Mouse (Mus musculus) heart, embryonic 15.5 days (tissue): ENCODE results near the gene Slc1a3. TPM values are rescaled to one million over a fixed set of nuclear protein-coding genes. Genes with fewer than 3 reads are reported as not detected.

Experiments used
- ATAC-seq: fragments of 200-750 bp; cut with Nextera tagmentation; replicated peaks from 2 replicates; pipeline ENCODE4 v1.8.0; 2017; ENCODE audit warnings: low read depth, moderate TSS enrichment; ENCODE audit not compliant: insufficient number of reproducible peaks, insufficient read depth, low FRiP score
- H3K27ac ChIP-seq: fragments of 300-500 bp; sonication (generic); 2 replicates; pipeline ENCODE4 v1.5.1; 2015; ENCODE audit warnings: mild to moderate bottlenecking, inconsistent platforms
- H3K27me3 ChIP-seq: fragments of 300-500 bp; sonication (generic); 2 replicates; pipeline ENCODE4 v1.6.1; 2015; ENCODE audit warnings: inconsistent platforms
- H3K36me3 ChIP-seq: fragments of 300-500 bp; sonication (generic); 2 replicates; pipeline ENCODE4 v1.6.1; 2015; ENCODE audit warnings: mild to moderate bottlenecking, inconsistent platforms
- H3K4me1 ChIP-seq: fragments of 300-500 bp; sonication (generic); replicated peaks from 2 replicates; pipeline ENCODE4 v1.6.1; 2015; ENCODE audit warnings: inconsistent platforms
- H3K4me2 ChIP-seq: fragments of 300-500 bp; sonication (generic); 2 replicates; pipeline ENCODE4 v1.6.1; 2015; ENCODE audit warnings: inconsistent platforms, mild to moderate bottlenecking, moderate library complexity
- H3K4me3 ChIP-seq: fragments of 300-500 bp; sonication (generic); 2 replicates; pipeline ENCODE4 v1.5.1; 2015; ENCODE audit warnings: mild to moderate bottlenecking, inconsistent platforms
- H3K9ac ChIP-seq: fragments of 300-500 bp; sonication (generic); 2 replicates; pipeline ENCODE4 v1.6.1; 2015; ENCODE audit warnings: mild to moderate bottlenecking, inconsistent platforms
- H3K9me3 ChIP-seq: fragments of 300-500 bp; sonication (generic); replicated peaks from 2 replicates; pipeline ENCODE4 v1.6.1; 2016; ENCODE audit warnings: inconsistent platforms
- WGBS: fragments of 180-500 bp; shearing (Covaris S2); methylation state at CpG from one replicate; pipeline ENCODE4 v1.1.7; 2015; ENCODE audit warnings: mixed read lengths; 5-methylcytosine and 5-hydroxymethylcytosine counted together
- polyA plus RNA-seq: library from polyadenylated mRNA; unstranded; fragments of >200 nt; fragmentation: Nextera tagmentation; extraction: Ambion mirVana; gene quantifications from 2 replicates; pipeline ENCODE4 v1.2.1, GENCODE M21; 2015

Slc1a3 gene
- polyA plus RNA-seq, 1 experiment from 2014 or later = 9.8 TPM

- no peak overlapping the region for H3K9ac ChIP-seq
- no peak overlapping the region for H3K4me2 ChIP-seq
- ATAC-seq = no peak
- H3K4me3 ChIP-seq = no peak overlapping the region
- H3K36me3 ChIP-seq = no peaks in the 10 kb centered on the region
- H3K27me3 ChIP-seq = no peaks in the 10 kb centered on the region
- no peaks in the 10 kb centered on the region for H3K4me1 ChIP-seq
- H3K27ac ChIP-seq = no peak overlapping the region
- no peaks in the 10 kb centered on the region for H3K9me3 ChIP-seq
- 80% methylated on average over 6 of the region's 6 CpGs for WGBS
Observed at GRCm38 (mm10) chr15:8602362-8602761, 108.2 kb downstream of the Slc1a3 start.

DNA sequence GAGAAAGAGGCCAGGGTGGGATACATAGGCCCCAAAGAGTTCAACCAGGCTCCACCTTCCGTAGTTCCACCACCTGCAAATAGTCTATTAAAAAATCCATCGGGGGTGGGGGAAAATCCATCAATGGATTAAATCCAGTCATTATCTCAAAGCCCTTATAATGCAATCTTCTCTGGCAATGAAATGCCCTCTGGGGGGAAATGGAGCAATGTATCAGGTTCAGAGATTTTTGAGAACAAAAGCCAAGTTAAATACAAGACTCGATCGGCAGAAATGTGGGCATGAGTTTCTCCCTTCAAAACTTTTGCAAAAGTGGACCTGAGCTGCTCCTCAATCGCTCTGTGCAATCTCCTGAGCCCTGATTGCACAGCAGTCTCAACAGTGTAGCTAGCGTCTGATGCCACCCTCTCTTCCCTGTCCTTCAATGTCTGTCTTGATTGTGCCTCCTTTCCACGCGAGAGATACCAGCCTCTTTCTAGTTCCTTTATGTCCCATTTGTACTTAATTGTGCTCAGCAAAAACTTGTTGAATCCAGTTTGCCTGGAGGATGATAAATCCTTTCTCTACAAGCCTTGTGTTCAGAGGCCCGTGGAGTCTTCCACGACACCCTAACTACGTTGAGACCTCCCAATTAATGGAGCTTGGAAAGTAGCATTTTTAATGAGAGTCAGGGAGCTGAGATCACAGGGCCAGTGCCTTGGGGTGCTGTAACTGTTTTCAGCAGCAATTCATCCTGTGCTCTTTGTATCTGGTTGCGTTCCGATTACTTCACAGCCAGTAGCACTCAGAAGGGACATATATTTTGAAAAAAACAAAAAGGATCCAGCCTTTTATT, 109.0 kb downstream of the Slc1a3 start:
- ATAC-seq = no peak
- Histone ChIP-seq H3K9ac (no peak overlapping the region), H3K27me3 (no peaks in the 10 kb centered on the region), H3K36me3 (no peaks in the 10 kb centered on the region), H3K9me3 (no peaks in the 10 kb centered on the region), H3K27ac (no peak overlapping the region), H3K4me1 (no peaks in the 10 kb centered on the region), H3K4me3 (no peak overlapping the region), H3K4me2 (no peak overlapping the region)
- WGBS = 84% methylated on average over 13 of the region's 13 CpGs

- no peaks in the 10 kb centered on the region for H3K9me3 ChIP-seq
- no peak overlapping the region for H3K4me2 ChIP-seq
- no peaks in the 10 kb centered on the region for H3K36me3 ChIP-seq
- H3K27me3 ChIP-seq = no peaks in the 10 kb centered on the region
- ATAC-seq = no peak
- no peak overlapping the region for H3K4me3 ChIP-seq
- H3K9ac ChIP-seq = no peak overlapping the region
- no peaks in the 10 kb centered on the region for H3K4me1 ChIP-seq
- H3K27ac ChIP-seq = no peak overlapping the region
- WGBS = 85% methylated on average over 8 of the region's 8 CpGs
Observed at GRCm38 (mm10) chr15:8596375-8596900, 114.1 kb downstream of the Slc1a3 start.

GRCm38 (mm10) chr15:8595226-8595625, 115.3 kb downstream of the Slc1a3 start:
- WGBS = 61% methylated on average over 12 of the region's 12 CpGs
- Histone ChIP-seq H3K36me3 (no peaks in the 10 kb centered on the region), H3K4me2 (no peak overlapping the region), H3K27me3 (no peaks in the 10 kb centered on the region), H3K9me3 (no peaks in the 10 kb centered on the region), H3K4me1 (no peaks in the 10 kb centered on the region), H3K27ac (no peak overlapping the region), H3K4me3 (no peak overlapping the region), H3K9ac (no peak overlapping the region)
- ATAC-seq = no peak

DNA sequence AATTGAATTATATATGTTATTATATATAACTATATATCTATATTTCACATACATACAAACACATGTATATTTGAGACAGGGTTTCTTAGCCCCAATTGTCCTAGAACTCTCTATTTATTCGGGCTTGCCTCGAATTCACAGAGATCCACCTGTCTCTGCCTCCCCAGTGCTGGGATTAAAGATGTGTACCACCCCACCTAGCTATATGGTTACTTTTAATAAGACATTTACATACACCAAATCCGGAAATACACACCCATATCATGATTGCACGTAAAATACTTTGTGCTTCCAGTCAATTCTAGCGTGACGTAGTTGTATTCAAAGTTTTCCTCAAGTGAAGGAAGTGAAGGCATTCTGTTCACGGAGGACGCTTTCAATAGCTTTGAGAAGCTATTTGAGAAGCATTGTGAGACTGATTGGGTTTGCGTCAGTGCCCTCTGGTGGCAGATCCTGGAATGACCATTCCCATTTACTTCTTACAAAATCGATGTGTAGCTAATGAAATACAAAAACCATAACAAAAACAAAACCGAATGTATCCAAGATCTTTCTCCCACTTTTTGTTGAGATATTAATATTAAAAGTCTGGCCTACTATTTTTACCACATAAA, 121.0 kb downstream of the Slc1a3 start:
- Histone ChIP-seq H3K4me2 (peak overlapping the region; percentile 48), H3K27me3 (no peaks in the 10 kb centered on the region), H3K4me1 (no peaks in the 10 kb centered on the region), H3K9ac (no peak overlapping the region), H3K36me3 (no peaks in the 10 kb centered on the region), H3K27ac (no peak overlapping the region), H3K9me3 (no peaks in the 10 kb centered on the region), H3K4me3 (0 out of 2 replicates have a peak overlapping the region, but pooled peaks have one; percentile 17)
- 21% methylated on average over 11 of the region's 11 CpGs for WGBS
- no peak for ATAC-seq

DNA sequence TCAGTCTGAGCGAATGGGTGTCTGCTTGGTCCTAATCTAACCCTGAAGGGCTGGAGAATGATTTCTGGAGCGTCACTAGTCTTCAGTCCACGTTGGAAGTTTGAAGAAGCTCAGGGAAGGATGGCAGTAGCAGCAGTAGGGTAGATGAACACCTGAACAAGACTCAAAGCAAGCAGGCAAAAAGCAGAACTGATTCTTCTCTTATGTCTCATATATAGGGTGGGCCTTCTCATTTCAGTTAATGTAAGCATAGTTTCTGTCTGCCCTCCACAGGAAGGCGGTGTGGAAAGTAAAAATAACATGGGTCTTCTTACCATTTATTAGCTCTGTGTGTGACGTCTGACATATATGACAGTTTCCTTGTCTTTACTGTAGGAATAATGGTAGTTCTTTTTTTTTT, 122.5 kb downstream of the Slc1a3 start:
- no peak overlapping the region for H3K9ac ChIP-seq
- H3K36me3 ChIP-seq = no peaks in the 10 kb centered on the region
- no peak overlapping the region for H3K4me3 ChIP-seq
- no peaks in the 10 kb centered on the region for H3K27me3 ChIP-seq
- no peak overlapping the region for H3K4me2 ChIP-seq
- no peaks in the 10 kb centered on the region for H3K4me1 ChIP-seq
- ATAC-seq = no peak
- 85% methylated on average over 5 of the region's 5 CpGs for WGBS
- no peaks in the 10 kb centered on the region for H3K9me3 ChIP-seq
- H3K27ac ChIP-seq = no peak overlapping the region

DNA sequence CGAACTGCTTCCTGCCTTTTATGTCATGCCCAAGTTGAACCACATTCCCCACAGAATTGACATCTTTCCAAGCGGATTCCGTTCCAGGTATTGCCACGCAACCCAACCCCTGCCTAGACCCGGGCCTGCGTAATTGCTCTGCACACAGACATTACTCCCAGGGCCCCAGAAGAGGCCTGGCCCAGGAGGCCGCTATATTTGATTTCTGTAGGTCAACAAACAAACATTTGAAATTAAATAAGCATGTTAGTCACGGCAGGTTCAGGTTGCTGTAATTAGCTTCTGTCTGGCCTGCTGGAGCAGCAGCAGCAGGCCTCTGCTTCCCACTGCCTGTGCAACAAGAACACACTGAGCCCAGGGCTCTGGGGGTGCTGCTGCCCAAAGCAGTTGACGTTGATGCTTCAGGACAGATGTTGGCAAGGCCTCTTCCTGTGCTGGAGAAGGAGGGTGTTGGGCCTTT, 123.7 kb downstream of the Slc1a3 start:
- no peak for ATAC-seq
- Histone ChIP-seq H3K4me2 (no peak overlapping the region), H3K27ac (no peak overlapping the region), H3K4me1 (no peaks in the 10 kb centered on the region), H3K9ac (no peak overlapping the region), H3K36me3 (no peaks in the 10 kb centered on the region), H3K9me3 (no peaks in the 10 kb centered on the region), H3K4me3 (no peak overlapping the region), H3K27me3 (no peaks in the 10 kb centered on the region)
- WGBS = 78% methylated on average over 9 of the region's 9 CpGs

Other genes starting within 250 kb of the Slc1a3 start
- not detected in 2 replicates for gene Gm2310, start 190.8 kb downstream of the Slc1a3 start, polyA plus RNA-seq